Mouse (Mus musculus) stomach, postnatal 0 days (tissue): Measurements from ENCODE around the gene Cenpm. TPM values are rescaled to one million over a fixed set of nuclear protein-coding genes. Genes with fewer than 3 reads are reported as not detected.
A peak's percentile ranks its signal among the peaks of the same experiment; 100 is the strongest.

Experiments
- ATAC-seq: fragments of 200-750 bp; cut with Nextera tagmentation; 2 replicates; pipeline ENCODE4 v1.8.0; 2017; ENCODE audit not compliant: low FRiP score, low TSS enrichment
- DNase-seq: peaks from one replicate; pipeline ENCODE4 v3.0.0-alpha.2; 2016; ENCODE audit warnings: low spot score
- H3K27ac ChIP-seq: fragments of 300-500 bp; sonication (generic); replicated peaks from 2 replicates; pipeline ENCODE4 v1.5.1; 2014; ENCODE audit warnings: mild to moderate bottlenecking, control low read depth
- H3K27me3 ChIP-seq: fragments of 300-500 bp; sonication (generic); 2 replicates; pipeline ENCODE4 v1.6.1; 2014; ENCODE audit warnings: low read length; ENCODE audit not compliant: control insufficient read depth, insufficient read depth
- H3K36me3 ChIP-seq: fragments of 300-500 bp; sonication (generic); 2 replicates; pipeline ENCODE4 v1.6.1; 2014; ENCODE audit warnings: low read length, mixed read lengths; ENCODE audit not compliant: control insufficient read depth, insufficient read depth
- H3K4me1 ChIP-seq: fragments of 300-500 bp; sonication (generic); replicated peaks from 2 replicates; pipeline ENCODE4 v1.6.1; 2014; ENCODE audit warnings: antibody characterized with exemption; ENCODE audit not compliant: control insufficient read depth, insufficient read depth
- H3K4me2 ChIP-seq: fragments of 300-500 bp; sonication (generic); replicated peaks from 2 replicates; pipeline ENCODE4 v1.6.1; 2014; ENCODE audit warnings: low read depth, mild to moderate bottlenecking, control low read depth, moderate library complexity
- H3K4me3 ChIP-seq: fragments of 300-500 bp; sonication (generic); 2 replicates; pipeline ENCODE4 v1.5.1; 2014; ENCODE audit warnings: low read depth, low read length, control low read depth
- H3K9ac ChIP-seq: fragments of 300-500 bp; sonication (generic); 2 replicates; pipeline ENCODE4 v1.6.1; 2014; ENCODE audit warnings: mild to moderate bottlenecking, low read length, control low read depth, mixed read lengths
- H3K9me3 ChIP-seq: fragments of 300-500 bp; sonication (generic); 2 replicates; pipeline ENCODE4 v1.6.1; 2016; ENCODE audit warnings: low read length; ENCODE audit not compliant: control insufficient read depth
- CTCF ChIP-seq: IDR thresholded peaks from 2 replicates; pipeline ENCODE4 v1.5.1; 2016; ENCODE audit warnings: antibody characterized with exemption, low read depth, mild to moderate bottlenecking, moderate library complexity
- EP300 ChIP-seq: optimal IDR thresholded peaks from 2 replicates; pipeline ENCODE3; 2016; ENCODE audit warnings: antibody characterized with exemption
- WGBS: fragments of 180-500 bp; shearing (Covaris S2); extraction: QIAGEN DNeasy Blood & Tissue Kit; methylation state at CpG from one replicate; pipeline ENCODE4 v1.1.7; 2014; 5-methylcytosine and 5-hydroxymethylcytosine counted together
- polyA plus RNA-seq: library from polyadenylated mRNA; unstranded; fragments of >200 nt; fragmentation: Nextera tagmentation; extraction: Ambion mirVana; gene quantifications from 2 replicates; pipeline ENCODE4 v1.2.1, GENCODE M21; 2015

Gene Cenpm
- polyA plus RNA-seq, 1 experiment from 2014 or later, result 27.0 TPM

DNA sequence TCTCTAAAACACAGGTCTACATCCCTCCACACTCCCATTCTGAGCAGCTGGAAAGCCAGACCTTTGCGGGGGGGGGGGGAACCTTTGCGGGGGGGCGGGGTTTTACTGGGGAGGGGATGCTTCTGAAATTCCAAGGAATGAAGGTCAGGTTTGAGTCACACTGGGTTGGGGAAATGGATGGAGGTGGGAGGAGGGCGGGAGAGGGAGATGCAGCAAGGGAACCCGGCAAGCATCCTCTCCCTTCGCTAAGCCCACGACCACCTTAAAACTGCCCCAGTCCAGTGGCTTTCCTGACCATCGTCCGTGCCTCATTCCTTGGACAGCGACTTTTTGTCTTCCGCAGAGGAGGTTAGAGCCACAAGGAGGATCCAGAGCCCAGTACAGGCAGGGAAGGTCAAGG is 33.3 kb downstream of the Cenpm start:
- Histone ChIP-seq H3K27ac (no peak overlapping the region), H3K4me2 (peak overlapping the region; percentile 72), H3K4me3 (peak overlapping the region; percentile 45), H3K27me3 (peaks cover 10% of the 10 kb centered on the region; the same call in 1 of the 2 replicates), H3K4me1 (peaks cover 2% of the 10 kb centered on the region; the same call in 1 of the 2 replicates), H3K36me3 (no peaks in the 10 kb centered on the region; the same call in 1 of the 2 replicates), H3K9me3 (no peaks in the 10 kb centered on the region), H3K9ac (no peak overlapping the region)
- TF ChIP-seq EP300 (no peak), CTCF (no peak)
- ATAC-seq (no peak), DNase-seq (no peak)
- 4% methylated on average over 11 of the region's 11 CpGs for WGBS

GRCm38 (mm10) chr15:82210801-82211200 is 33.7 kb downstream of the Cenpm start:
- 63% methylated on average over 1 of the region's 1 CpGs for WGBS
- Histone ChIP-seq H3K4me3 (no peak overlapping the region), H3K27ac (no peak overlapping the region), H3K27me3 (peaks cover 10% of the 10 kb centered on the region; the same call in 1 of the 2 replicates), H3K9me3 (no peaks in the 10 kb centered on the region), H3K9ac (no peak overlapping the region), H3K36me3 (peaks cover 3% of the 10 kb centered on the region; the same call in 1 of the 2 replicates), H3K4me1 (peaks cover 5% of the 10 kb centered on the region; the same call in 1 of the 2 replicates), H3K4me2 (no peak overlapping the region)
- TF ChIP-seq EP300, result no peak
- TF ChIP-seq CTCF, result no peak
- no peak for DNase-seq
- ATAC-seq, result no peak

- Histone ChIP-seq H3K36me3 (peaks cover 12% of the 10 kb centered on the region), H3K4me2 (no peak overlapping the region), H3K4me1 (peaks cover 5% of the 10 kb centered on the region; the same call in 1 of the 2 replicates), H3K27ac (no peak overlapping the region), H3K9me3 (no peaks in the 10 kb centered on the region), H3K27me3 (peaks cover 6% of the 10 kb centered on the region; the same call in 1 of the 2 replicates), H3K4me3 (no peak overlapping the region), H3K9ac (no peak overlapping the region)
- ATAC-seq (no peak), DNase-seq (no peak)
- TF ChIP-seq CTCF (no peak), EP300 (no peak)
- 86% methylated on average over 13 of the region's 13 CpGs for WGBS
These were observed 35.1 kb downstream of the Cenpm start for GRCm38 (mm10) chr15:82209295-82210050.

GRCm38 (mm10) chr15:82208307-82208706 is 36.2 kb downstream of the Cenpm start:
- peaks cover 19% of the 10 kb centered on the region for H3K36me3 ChIP-seq
- no peak overlapping the region for H3K4me2 ChIP-seq
- ATAC-seq, result no peak
- 88% methylated on average over 8 of the region's 8 CpGs for WGBS
- H3K4me1 ChIP-seq, result peaks cover 5% of the 10 kb centered on the region; the same call in 1 of the 2 replicates
- no peak overlapping the region for H3K9ac ChIP-seq
- TF ChIP-seq EP300, result no peak
- no peak for TF ChIP-seq CTCF
- H3K9me3 ChIP-seq, result no peaks in the 10 kb centered on the region
- no peak overlapping the region for H3K27ac ChIP-seq
- no peak for DNase-seq
- no peak overlapping the region for H3K4me3 ChIP-seq
- H3K27me3 ChIP-seq, result peaks cover 5% of the 10 kb centered on the region; the same call in 1 of the 2 replicates

DNA sequence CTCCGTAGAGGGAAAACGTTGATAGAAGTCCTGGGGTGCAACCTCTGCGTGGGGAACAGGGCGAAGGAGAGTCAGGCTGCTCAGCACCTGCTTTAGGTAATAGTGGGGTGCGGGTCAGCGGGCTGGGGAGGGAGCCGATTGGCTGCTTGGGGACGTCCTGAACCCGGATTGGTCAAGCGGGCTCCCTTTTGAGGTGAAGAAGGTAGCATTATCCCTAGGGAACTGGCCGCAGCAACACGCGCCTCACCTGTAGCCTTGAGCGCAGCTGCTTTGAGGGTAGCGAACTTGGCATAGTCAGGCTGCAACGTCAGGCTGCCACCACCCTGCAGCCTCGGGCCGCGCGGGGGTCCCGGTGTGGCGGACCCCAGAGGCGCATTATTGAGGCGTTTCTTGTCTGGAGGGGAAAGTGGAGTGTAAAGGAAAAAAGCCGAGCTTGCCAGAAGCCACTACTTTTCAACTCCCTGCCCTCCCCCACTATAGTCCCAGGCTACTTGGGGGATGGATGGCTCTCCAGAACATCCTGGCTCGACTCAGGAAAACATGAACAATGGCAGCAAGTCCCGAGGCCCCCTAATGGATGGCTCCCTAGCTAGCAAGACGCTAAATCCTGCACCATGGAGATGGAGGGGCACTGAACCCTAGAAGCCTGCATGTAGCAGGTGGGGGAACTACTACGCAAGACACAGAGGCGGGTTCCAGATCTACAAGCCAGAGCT is 36.9 kb downstream of the Cenpm start:
- no peak for ATAC-seq
- DNase-seq, result no peak
- TF ChIP-seq CTCF (no peak), EP300 (no peak)
- WGBS, result 39% methylated on average over 30 of the region's 30 CpGs
- no peaks in the 10 kb centered on the region for H3K9me3 ChIP-seq
- H3K4me2 ChIP-seq, result no peak overlapping the region
- H3K4me3 ChIP-seq, result no peak overlapping the region
- peaks cover 5% of the 10 kb centered on the region; the same call in 1 of the 2 replicates for H3K4me1 ChIP-seq
- no peak overlapping the region for H3K27ac ChIP-seq
- peaks cover 25% of the 10 kb centered on the region for H3K36me3 ChIP-seq
- no peak overlapping the region for H3K9ac ChIP-seq
- H3K27me3 ChIP-seq, result peaks cover 4% of the 10 kb centered on the region; the same call in 1 of the 2 replicates

- Histone ChIP-seq H3K9me3 (no peaks in the 10 kb centered on the region), H3K4me1 (peaks cover 5% of the 10 kb centered on the region; the same call in 1 of the 2 replicates), H3K4me3 (no peak overlapping the region), H3K36me3 (peaks cover 28% of the 10 kb centered on the region), H3K27me3 (peaks cover 4% of the 10 kb centered on the region; the same call in 1 of the 2 replicates), H3K27ac (no peak overlapping the region), H3K4me2 (no peak overlapping the region), H3K9ac (no peak overlapping the region)
- ATAC-seq (no peak), DNase-seq (no peak)
- 32% methylated on average over 33 of the region's 34 CpGs for WGBS
- TF ChIP-seq CTCF, result no peak
- TF ChIP-seq EP300, result no peak
These were observed 37.5 kb downstream of the Cenpm start for GRCm38 (mm10) chr15:82207105-82207459.
